Mouse (Mus musculus): ENCODE measurements at regions not wholly inside any gene's neighbourhood (a gene's known extent, or its start where the extent isn't known, plus 50 kb on each side); places are given as distances from the start of the nearest gene placed in this dataset.

- DNase-seq (ENCODE audit: low spot score in 2 of 2): no peak
Measured at GRCm38 (mm10) chr11:44027046-44027445, 126.0 kb upstream of the Adra1b start.

GRCm38 (mm10) chr11:44046083-44046482 lies 145.1 kb upstream of the Adra1b start:
- DNase-seq (ENCODE audit: low spot score in 2 of 2): no peak

- DNase-seq (ENCODE audit: low spot score in 2 of 2): no peak
Measured at GRCm38 (mm10) chr11:44049253-44049976, 148.4 kb upstream of the Adra1b start.

GRCm38 (mm10) chr11:44052481-44052880 lies 151.5 kb upstream of the Adra1b start:
- peak; percentile 32 to 57 for DNase-seq (ENCODE audit: low spot score in 2 of 2)

GRCm38 (mm10) chr11:44062446-44062845 lies 161.4 kb upstream of the Adra1b start:
- no peak for DNase-seq (ENCODE audit: low spot score in 2 of 2)

GRCm38 (mm10) chr11:44066176-44066575 lies 165.2 kb upstream of the Adra1b start:
- no peak for DNase-seq (ENCODE audit: low spot score in 2 of 2)

- DNase-seq (ENCODE audit: low spot score in 2 of 2): peak; percentile 5 to 16
Measured at GRCm38 (mm10) chr11:44083716-44084115, 182.7 kb upstream of the Adra1b start.

- DNase-seq (ENCODE audit: low spot score in 2 of 2): no peak
Measured at GRCm38 (mm10) chr11:44086951-44087350, 185.9 kb upstream of the Adra1b start.

- no peak for DNase-seq (ENCODE audit: low spot score in 2 of 2)
Measured at GRCm38 (mm10) chr11:44089514-44089913, 188.5 kb upstream of the Adra1b start.

GRCm38 (mm10) chr11:44095280-44095679 lies 194.3 kb upstream of the Adra1b start:
- no peak for DNase-seq (ENCODE audit: low spot score in 2 of 2)

- no peak for DNase-seq (ENCODE audit: low spot score in 2 of 2)
Measured at GRCm38 (mm10) chr11:44103188-44103840, 202.3 kb upstream of the Adra1b start.

GRCm38 (mm10) chr11:44103841-44104191 lies 202.8 kb upstream of the Adra1b start:
- DNase-seq (ENCODE audit: low spot score in 2 of 2): no peak

- DNase-seq (ENCODE audit: low spot score in 2 of 2): no peak
Measured at GRCm38 (mm10) chr11:44106231-44106630, 205.2 kb upstream of the Adra1b start.

- no peak for DNase-seq (ENCODE audit: low spot score in 2 of 2)
Measured at GRCm38 (mm10) chr11:44111525-44111924, 210.5 kb upstream of the Adra1b start.

GRCm38 (mm10) chr11:44127088-44127487 lies 226.1 kb upstream of the Adra1b start:
- peak; percentile 14 to 22 for DNase-seq (ENCODE audit: low spot score in 2 of 2)

GRCm38 (mm10) chr11:44128481-44128880 lies 227.5 kb upstream of the Adra1b start:
- no peak for DNase-seq (ENCODE audit: low spot score in 2 of 2)

- DNase-seq (ENCODE audit: low spot score in 2 of 2): no peak
Measured at GRCm38 (mm10) chr11:44133244-44133643, 232.2 kb upstream of the Adra1b start.

- no peak for DNase-seq (ENCODE audit: low spot score in 2 of 2)
Measured at GRCm38 (mm10) chr11:44136024-44136423, 235.0 kb upstream of the Adra1b start.

GRCm38 (mm10) chr11:44142996-44143395 lies 242.0 kb upstream of the Adra1b start:
- no peak for DNase-seq (ENCODE audit: low spot score in 2 of 2)

- no peak for DNase-seq (ENCODE audit: low spot score in 2 of 2)
Measured at GRCm38 (mm10) chr11:44144477-44144876, 243.5 kb upstream of the Adra1b start.

- DNase-seq (ENCODE audit: low spot score in 2 of 2): no peak
Measured at GRCm38 (mm10) chr11:44146419-44146818, 245.4 kb upstream of the Adra1b start.

- DNase-seq (ENCODE audit: low spot score in 2 of 2): no peak
Measured at GRCm38 (mm10) chr11:44153576-44153975, 246.3 kb upstream of the Il12b start.

GRCm38 (mm10) chr11:44155591-44155990 lies 244.3 kb upstream of the Il12b start:
- no peak for DNase-seq (ENCODE audit: low spot score in 2 of 2)
